Mouse (Mus musculus): ENCODE measurements around the gene Nptx1.
A peak's percentile ranks its signal among the peaks of the same experiment; 100 is the strongest.

The Nptx1 gene

DNA sequence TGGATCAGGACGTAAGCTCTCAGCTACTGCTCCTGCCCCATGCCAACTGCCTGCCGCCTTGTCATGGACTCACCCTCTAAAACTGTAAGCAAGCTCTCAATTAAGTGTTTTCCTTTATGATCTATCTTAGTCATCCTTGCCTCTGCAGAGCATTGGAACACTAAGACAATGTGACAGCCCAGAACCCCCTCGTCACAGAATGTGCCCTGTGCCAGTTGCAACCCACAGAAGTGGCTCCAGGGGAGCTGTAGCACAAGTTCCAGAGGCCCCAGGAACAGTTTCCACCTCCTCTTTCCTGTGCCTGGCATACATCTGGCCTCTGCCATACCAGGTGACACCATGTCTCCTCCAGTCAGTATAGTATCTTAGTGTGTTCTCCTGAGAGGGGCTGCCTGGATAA is 24.2 kb downstream of the Nptx1 start:
- no peak for DNase-seq (ENCODE audit: inconsistent ontology term)

DNA sequence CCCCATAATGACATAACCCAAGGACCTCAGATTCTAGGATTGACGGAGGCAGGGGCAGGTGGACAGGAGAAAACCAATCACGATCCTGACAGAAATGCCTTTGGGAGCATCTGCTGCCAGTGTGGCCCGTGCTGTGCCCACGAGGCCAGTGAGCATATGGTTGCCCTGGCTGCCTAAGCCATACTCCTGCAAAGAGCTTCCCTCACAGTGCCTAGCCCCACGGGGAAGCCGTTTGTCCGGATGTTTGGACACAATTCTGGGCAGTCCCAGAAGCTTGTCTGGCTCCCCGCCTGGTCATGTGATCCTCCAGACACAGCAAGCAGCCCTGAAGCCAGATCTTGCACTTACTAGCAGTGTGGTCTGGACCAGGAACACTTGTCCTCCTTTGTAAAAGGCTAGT is 24.8 kb downstream of the Nptx1 start:
- no peak for DNase-seq (ENCODE audit: inconsistent ontology term)

DNA sequence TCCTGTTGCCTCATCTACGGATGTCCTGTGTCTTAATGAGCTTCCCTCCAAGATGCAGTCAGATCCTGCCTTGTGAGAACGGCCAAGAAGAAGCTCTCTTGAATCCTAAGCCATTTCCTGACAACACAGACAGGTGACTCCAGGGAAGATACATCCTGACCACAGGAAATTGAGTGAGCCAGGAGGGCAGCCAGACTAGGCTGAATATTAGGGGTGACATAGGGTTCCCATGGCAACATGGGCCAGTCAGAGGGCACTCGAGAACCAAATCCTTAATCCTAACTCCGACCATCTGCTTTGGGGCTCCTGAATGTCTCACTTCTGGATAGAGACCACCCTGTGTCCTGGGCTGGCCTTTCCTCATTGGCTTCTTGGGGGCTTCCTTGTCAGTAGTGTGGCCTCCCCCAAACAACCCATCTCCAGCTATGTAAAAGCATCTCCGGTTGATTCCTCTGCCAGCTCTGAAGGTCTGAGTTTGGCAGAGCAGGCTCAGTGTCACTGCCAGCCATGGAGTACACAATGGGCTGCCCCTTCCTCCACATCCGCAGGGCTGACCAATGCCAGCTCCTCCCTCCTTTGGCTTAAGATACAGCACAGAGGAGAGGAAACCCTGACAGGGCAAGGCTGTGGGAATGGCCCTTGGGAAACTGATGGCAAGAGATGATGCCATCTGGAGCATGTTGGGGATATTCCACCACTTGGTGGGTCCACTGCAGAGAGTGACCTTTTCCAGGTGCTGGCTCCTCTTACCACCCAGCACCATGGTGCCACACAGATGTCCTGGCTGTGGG is 25.4 kb downstream of the Nptx1 start:
- no peak for DNase-seq (ENCODE audit: inconsistent ontology term)

DNA sequence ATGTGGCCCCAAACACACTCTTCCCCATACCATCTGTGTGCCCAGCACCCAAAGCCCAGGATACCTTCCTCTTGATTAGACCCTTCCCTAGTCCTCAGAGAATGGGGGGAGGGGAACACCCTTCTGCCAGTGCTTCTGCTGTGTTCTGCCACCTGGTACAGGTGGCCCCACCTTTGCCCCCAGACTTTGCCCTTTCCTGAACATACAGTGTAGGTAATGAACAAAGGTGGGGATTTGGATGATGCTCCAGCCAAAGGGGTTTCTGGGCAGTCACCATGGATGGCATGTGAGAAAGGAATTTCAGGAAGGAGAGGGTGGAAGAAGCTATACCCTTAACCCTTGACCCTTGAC is 26.9 kb downstream of the Nptx1 start:
- DNase-seq (ENCODE audit: inconsistent ontology term), result no peak

DNA sequence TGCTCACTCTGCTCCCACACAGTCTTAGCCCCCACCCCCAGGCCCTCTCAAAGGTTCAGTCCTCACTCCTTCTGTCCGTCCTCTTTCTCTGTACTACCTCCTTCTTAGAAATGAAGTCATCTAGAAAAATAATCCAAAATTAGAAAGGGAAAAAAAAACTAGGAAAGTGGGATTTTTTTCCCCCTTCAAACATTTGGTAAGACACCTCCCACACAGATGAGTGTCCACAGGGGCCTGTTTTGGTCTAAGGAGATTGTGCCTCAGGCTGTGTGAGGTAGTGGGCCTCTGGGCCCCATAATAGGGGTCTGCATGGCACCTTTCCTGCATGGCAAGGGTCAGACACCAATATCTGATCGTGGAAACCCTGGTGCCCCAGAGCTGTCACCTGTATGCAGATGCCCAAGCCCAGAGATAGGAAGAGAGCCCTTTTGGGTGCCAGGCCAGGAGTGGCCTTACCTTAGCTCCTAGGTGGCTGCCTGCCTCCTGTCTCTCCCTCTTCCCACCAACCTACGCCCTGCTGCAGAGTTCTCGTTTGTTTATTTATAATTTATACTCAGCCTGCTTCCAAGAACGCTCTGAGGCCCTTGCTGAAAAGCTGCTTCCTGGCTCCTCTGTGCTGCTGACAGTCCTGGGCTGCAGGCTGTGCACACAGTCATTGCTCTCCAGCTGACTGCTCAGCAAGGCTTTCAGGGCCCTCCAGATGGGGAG is 27.4 kb downstream of the Nptx1 start:
- DNase-seq (ENCODE audit: inconsistent ontology term), result no peak

DNA sequence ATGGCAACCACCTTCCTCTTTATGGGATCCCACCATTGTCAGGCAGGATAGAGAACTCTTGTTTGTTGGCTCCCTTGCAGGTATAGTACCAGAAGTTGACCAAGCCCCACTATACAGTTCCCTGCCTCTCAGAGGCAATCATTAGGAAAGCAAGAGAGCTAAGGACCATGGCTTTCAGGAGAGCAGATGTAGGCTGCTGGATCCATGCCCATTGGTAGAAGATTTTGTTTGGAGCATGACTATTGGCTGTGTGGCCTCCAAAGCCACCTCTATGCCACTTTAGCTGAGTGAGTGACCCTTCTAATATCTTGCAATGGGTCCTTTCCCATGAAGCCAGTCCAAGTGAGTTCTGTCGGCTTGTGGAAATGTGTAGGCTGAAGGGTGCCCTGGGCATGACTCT is 28.2 kb downstream of the Nptx1 start:
- DNase-seq (ENCODE audit: inconsistent ontology term), result no peak

DNA sequence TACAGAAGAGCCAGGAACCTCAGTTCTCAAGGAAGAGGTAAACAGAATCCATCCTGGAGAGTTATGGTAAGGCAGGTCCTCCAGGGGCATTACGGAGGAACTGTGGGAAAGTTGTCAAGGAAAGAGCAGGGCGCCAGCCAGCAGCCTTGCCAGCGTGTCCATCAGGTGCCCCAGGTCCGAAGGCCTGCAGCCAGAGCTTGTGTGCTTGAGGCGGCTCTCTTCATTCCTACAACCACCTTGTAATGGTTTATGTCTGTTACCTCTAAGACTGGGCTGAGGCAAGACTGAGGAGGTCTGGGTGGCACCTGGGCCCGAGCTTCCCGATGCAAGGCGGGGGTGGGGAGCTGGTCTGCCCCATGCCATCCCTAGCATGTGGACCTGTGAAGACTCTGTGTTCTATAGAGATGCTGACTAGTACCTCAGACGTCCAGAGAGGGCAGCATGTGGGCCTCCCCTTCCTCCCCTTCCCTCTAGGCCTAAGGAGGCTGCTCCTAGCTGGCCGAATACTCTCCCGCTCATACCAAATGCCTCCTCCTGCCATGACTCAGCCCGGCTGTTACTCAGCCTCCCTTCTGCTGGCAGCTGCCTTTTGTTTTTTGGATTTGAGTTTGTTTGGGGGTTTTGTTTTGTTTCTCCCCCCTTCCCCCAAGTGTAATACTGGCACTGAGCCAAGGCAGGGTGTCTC is 30.7 kb downstream of the Nptx1 start:
- DNase-seq (ENCODE audit: inconsistent ontology term), result peak; percentile 81

DNA sequence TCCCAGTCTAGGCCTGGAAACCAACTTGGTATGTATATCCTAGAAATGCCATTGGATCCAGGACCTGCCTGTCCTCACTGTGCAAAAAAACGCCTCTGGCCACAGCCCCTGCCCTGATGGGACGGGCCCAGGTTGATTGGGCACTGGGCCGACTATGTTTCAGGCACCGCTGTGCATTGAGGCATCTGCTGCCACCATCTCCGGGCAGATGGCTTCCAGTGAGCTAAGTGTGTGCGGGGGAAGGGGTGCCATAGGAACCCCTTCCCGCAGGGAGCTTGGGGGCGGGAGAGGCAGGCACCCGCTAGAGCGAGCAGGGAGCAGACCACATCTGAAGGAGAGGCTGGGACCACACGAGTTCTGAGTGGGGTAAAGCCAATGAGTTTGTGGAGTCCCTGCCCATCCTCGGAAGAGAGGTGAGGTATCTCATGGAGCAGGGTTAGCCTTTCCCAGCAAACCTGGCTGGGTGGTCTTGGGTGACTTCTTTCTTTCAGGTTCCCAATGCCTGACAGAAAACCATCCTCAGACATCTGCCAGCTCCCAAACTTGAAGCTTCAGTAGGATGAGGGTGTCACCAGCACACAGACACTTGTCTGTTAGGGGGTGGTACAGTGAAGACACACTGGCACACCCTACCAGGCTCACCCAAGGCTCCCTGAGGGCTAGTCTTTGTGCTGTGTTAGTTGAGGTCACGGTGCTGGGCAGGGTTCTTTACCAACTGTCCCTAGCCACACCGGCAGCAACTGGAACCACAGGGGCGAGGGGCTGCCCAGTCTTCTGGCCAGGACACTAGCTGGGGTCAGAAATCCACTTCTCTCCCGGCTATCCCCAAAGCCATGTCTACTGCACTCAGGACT is 31.5 kb downstream of the Nptx1 start:
- no peak for DNase-seq (ENCODE audit: inconsistent ontology term)

DNA sequence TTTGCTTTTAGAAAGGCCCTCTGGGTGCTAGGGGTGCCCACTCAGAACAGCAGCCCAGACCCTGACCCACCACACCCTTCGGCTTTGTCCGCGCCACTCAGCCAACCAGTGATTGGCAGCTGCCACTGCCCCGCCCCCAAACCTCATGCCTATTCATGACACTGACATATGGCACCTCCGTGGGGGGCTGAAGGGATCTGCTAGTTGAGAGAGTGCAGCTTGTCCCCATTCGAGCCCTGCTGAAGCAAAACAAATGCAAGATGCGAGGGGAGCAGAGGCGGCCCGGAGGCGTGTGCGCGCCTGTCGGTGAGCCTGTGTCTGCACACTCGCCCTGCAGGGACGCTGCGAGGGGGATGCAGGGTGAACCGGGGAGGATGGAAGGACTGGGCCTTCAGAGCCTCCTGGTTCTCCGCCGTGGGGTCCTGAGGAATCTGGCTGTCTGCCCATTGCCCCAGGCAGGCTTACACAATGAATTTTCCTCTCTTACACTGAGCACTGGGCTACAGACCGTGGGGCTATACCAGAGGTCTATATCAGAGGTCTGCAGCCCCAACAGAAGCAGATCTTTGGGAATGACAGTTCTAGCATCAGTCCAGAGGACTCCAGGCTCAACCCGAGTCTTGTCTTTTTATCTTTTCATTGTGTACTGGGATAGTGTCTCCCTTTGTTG is 32.5 kb downstream of the Nptx1 start:
- DNase-seq (ENCODE audit: inconsistent ontology term), result no peak

DNA sequence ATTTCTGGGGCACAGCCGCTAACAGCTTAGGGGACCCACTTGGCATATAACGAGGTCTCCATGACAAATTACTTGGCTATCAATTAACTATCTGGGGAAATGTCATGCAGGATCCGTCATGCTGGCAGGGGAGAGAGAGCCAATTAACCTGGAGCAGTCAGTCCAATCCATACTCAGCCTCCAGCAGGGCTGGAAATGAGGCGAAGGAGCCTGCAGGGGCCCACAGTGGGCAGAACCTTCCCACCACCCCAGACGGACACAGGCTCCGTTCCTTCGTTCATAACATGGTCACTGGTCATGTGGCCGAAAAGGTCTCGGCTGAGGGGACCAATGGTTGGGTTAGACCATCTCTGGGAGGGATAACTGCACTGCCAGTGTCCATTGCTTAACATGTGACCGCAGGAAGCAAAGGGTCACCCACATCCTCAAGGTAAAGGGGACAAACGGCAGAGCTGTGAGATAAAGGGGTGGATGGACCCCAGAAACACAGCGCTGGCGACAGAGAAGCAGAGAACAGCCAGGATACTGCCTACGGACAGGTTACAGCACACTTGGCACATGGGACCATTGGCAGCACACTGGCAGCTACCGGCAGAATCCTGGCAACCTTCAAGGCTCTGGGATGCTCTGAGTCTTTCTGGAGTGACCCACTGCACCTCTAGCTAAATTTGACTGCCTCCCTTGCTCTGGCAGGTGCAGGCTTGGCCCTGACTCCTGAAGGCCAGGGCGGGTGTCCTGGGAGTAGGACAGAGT is 33.3 kb downstream of the Nptx1 start:
- no peak for DNase-seq (ENCODE audit: inconsistent ontology term)

DNA sequence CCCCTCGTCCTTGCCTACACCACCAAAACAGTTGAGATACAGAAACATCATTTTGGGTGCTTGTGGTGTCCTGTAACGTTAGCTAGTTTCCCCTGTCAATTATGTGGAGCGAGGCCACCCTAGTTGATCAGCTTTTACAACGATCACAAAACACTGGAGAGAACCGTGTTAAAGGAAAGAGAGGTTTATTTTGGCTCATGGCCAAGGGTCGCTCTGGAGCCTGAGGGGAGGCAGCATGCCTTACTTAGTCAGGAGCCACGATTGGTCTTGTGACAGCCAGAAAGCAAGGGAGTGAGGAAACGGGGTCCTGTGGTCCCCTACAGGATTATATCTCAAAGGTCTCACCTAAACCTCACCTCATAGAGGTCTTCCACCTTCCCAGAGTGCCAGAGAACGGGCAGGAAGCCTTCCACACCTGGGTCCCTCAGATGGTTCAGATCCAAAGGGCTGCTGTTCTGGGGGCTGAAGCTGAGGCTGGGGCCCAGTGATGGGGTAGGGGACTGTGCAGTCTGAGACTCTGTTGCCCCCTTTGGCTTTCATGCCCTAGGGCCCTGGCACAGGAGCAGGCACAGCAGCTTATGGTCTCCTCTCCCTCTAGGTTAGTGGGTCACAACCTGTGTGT is 34.4 kb downstream of the Nptx1 start:
- no peak for DNase-seq (ENCODE audit: inconsistent ontology term)

DNA sequence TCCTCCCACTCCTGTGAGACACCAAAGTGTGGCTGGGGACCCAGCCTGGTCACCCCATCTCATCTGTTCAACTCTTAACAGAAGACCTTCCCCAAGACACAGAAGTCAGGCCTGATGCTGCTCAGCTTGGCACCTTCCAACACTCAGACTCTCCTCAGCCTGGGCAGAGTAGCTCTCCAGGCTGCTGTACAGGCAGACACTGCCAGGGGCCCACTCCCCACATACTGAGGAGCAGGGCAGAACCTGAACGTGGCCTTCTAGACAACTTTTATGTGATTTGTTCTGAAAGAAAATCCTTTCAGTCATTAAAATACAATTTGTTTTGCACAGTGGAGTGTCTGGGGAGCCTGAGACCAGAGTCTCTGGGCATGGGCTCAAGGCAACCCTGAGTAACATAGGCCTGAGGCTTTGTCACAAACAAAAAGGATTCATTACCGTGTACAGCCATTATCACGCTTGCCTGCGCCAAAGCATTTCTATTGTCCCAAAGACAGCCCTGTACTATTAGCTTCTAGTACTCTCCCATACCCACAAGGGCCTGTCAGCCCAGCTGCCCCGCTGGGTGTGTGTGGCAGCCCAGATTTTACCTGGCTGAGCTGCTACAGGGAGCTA is 38.3 kb downstream of the Nptx1 start:
- peak; percentile 61 for DNase-seq (ENCODE audit: inconsistent ontology term)

DNA sequence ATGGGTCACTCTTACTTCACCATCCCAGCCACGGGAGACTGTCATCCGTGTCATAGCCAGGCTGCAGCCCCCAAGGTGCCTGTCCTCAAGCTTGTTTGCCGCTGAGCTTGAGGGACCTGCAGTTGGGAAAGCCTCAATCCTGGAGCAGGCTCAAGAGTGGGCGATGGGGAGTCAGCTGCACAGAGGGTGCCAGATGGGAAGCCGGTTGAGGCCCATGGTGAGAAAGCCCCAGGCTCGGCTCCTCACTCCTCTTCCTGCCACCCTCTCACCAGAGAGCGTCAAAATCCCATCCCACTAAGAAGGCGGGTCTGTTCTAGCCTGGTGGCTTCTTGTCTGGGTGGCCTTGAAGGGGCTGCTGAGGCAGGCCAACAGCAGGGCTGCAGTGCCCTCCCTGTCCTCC is 39.8 kb downstream of the Nptx1 start:
- DNase-seq (ENCODE audit: inconsistent ontology term), result no peak

DNA sequence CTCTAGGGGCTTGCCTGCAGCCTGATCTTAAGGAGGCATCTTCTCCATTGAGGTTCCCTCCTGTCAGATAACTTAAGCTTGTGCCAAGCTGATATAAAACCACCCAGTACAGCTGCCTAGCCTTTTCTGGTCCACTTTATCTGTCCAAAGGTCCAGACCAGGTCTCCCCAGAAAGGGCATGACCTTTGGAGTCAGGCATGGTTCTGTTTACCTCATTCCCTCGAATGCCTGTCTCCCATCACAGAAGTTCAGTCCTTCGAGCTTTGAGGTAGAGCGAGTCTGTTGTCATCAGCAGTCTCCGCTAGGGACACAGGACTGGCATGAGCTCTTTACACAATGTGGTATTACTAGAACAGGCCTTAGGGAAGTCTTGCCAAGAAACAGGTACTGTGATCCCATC is 41.2 kb downstream of the Nptx1 start:
- no peak for DNase-seq (ENCODE audit: inconsistent ontology term)

DNA sequence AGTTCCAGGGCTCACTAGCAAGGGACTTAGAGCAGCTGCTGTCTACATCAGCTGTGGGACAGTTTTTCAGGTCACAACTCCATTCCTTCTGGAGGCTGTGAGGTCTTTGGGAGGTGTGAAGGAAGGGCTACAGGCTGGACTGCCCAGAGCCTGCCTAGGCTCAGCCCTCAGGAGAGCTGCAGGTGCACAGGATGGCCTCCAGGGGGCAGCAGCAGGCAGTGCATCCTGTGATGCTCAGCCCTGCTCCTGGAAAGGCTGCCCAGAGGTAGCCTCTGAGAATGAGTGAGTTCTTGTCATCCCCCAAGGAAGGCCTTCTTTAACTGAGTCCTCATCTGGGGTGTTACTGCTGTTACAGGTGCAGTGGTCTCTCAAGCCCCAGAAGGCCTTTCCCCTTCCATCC is 43.9 kb downstream of the Nptx1 start:
- peak; percentile 37 for DNase-seq (ENCODE audit: inconsistent ontology term)

DNA sequence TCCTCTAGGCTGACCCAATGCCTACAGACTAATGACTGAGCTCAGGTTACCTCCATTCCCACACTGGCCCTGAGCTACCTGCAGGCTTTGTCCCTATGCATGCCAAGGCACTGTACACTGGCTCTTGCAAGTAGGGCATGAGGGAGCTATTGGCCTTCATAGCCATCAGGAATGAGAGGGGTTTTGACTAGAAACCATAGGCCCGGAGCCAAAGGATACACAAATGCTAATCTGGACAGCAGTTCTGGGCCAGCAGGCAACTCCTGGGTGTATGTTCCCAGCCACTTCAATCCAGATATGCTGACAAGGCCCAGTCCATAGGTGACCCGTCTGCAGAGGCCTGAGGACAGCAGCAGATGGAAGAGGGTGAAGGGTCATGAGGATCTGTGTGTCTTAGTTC is 47.5 kb downstream of the Nptx1 start:
- DNase-seq (ENCODE audit: inconsistent ontology term), result no peak

DNA sequence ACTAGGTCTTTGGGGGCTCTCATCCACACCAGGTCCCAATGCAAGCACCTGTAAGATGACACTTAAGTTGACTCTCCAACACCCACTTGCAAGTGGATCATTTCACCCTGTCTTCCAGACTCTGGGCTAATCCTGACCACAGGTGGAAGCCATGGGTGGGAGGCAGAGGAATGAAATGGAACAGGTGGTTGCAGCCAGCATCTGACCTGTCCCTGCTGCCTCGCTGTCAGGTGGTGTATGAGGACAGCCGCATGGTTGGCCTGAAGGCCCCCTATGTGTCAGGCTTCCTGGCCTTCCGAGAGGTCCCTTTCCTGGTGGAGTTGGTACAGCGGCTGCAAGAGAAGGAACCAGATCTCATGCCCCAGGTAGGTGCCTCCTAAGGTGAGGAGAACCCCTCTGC is 48.3 kb downstream of the Nptx1 start:
- DNase-seq (ENCODE audit: inconsistent ontology term), result no peak

DNA sequence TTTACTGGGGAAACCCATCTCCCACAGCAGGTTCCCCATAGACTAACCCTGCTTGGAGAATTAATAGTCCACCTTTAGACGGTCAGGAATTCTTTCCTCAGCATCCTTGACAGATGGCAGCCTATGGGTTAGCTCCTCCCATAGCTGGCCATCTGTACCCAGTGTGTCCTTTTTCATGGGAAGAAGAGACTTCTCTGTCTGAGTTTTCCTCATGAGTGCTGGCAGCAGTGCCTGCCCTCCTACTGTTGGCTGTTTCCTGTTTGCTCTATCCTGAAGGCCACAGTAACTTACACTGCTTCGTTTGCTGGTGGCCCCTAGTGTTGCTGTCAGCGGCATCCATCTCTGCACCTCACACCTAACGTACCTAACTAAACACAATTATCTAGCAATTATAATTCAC is 50.1 kb downstream of the Nptx1 start:
- no peak for DNase-seq (ENCODE audit: inconsistent ontology term)

DNA sequence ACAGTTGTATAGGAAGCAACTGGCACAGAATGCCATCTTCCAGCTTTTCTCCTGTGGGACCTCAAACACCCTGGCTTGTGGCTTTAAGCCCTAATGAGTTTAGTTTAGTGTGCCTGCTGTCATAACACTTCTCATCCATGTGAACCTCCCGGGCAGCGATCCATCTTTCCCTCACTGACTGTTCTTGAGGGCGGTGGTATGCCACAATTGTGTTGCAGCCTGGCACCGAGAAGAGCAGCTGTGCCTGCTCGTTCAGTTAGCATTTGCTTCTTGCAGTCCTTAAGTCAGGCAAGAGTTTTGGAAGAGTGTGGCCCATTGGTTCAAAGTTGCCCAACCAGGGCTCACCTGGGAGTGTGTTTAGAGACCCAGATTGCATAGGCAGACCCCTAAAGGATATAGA is 51.4 kb downstream of the Nptx1 start:
- DNase-seq (ENCODE audit: inconsistent ontology term), result peak; percentile 56

DNA sequence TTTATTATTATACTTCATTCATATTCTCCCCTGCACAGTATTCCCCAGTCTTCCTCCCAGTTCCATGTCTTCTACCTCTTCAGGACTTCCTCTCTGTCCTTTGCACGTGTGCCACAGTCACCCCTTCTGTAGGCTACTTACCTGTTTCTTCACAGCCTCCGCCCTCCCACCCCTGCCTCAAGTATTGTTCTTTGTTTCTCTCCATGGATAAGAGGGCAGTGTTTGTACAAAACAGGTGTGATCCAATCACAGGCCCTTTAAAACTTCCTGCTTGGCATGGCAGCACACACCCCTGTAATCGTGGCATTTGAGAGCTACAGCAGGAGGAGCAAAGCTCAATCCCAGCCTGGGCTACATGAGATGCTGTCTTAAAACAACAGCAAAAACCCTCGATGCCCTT is 54.0 kb downstream of the Nptx1 start:
- no peak for DNase-seq (ENCODE audit: inconsistent ontology term)
